Mouse (Mus musculus) thymus, adult 2 months (tissue): ENCODE measurements around the gene Rnf121.

Source experiments
- CTCF ChIP-seq: fragments of 200-500 bp; IDR thresholded peaks from 2 replicates; pipeline ENCODE4 v1.5.1; 2012; ENCODE audit warnings: mild to moderate bottlenecking, control low read depth, low read length, moderate library complexity, borderline replicate concordance; ENCODE audit not compliant: control insufficient read depth, poor library complexity, insufficient read depth; ENCODE audit errors: extremely low read depth
- POLR2A ChIP-seq: fragments of 200-500 bp; IDR thresholded peaks from 2 replicates; pipeline ENCODE4 v1.6.1; 2012; ENCODE audit warnings: mild to moderate bottlenecking, low read length, control low read depth, moderate library complexity; ENCODE audit not compliant: control insufficient read depth, poor library complexity, insufficient read depth; ENCODE audit errors: extremely low read depth

DNA sequence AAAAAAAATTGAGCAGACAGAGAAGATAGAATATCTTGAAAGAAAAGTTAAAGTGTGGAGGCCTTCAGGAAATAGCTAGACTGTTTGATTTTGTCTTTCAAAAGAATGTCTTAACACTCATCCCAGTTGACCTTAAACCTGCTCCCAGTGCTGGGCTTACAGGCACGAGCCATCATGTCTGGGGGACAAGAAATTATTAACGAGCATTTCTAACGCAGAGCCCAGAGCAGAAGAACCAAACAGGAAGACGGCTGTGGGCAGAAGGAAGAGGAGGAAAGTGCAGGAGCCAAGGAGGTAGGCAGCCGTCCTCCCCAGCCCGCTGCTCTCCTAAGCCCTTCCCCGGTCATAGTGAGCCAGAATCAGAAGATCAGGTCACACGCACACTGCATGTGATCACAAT, 15.0 kb upstream of the Rnf121 start:
- TF ChIP-seq POLR2A (no peak), CTCF (no peak)
